Mouse (Mus musculus): Measurements from ENCODE around the gene Rpl4. TPM values are rescaled to one million over a fixed set of nuclear protein-coding genes. Genes with fewer than 3 reads are reported as not detected.
"Not testable (repeated sequence)": the region's sequence is repeated elsewhere in the genome, so short reads cannot be mapped to it uniquely, and the experiment has no call there.

Rpl4 gene
- polyA plus RNA-seq, 1 experiment from 2014 or later: 592 TPM

DNA sequence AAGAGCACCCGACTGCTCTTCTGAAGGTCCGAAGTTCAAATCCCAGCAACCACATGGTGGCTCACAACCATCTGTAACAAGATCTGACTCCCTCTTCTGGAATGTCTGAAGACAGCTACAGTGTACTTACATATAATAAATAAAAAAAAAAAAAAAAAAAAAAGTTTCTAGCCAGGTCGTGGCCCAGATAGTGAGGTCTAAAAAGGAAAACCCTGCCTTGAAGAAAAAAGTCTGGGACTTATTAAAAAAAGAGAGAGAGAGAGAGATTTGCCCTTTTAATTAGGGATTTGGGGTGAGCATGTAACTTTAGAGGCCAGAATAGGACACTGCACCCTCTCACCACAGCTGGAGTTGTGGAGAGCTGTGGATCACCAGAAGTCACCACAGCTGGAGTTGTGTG lies 3.2 kb upstream of the Rpl4 start:
- not testable (repeated sequence) for H3K27me3 ChIP-seq (ENCODE audit: control insufficient read depth, insufficient read depth, low read depth, low read length); H3K9ac ChIP-seq (ENCODE audit: low read depth, low read length); H3K4me2 ChIP-seq (ENCODE audit: low read depth, low read length); H3K4me3 ChIP-seq (ENCODE audit: low read depth, low read length); H3K36me3 ChIP-seq (ENCODE audit: control insufficient read depth, insufficient read depth); H3K9me3 ChIP-seq (replicated peaks; ENCODE audit: control insufficient read depth, low read length); H3K27ac ChIP-seq (ENCODE audit: low read length); ATAC-seq (ENCODE audit: low read depth)
- 80% methylated on average over 3 of the region's 3 CpGs for WGBS (ENCODE audit: insufficient replicate concordance)
- H3K4me1 ChIP-seq (ENCODE audit: control insufficient read depth, low read depth, low read length): peaks cover 17% of the 10 kb centered on the region

DNA sequence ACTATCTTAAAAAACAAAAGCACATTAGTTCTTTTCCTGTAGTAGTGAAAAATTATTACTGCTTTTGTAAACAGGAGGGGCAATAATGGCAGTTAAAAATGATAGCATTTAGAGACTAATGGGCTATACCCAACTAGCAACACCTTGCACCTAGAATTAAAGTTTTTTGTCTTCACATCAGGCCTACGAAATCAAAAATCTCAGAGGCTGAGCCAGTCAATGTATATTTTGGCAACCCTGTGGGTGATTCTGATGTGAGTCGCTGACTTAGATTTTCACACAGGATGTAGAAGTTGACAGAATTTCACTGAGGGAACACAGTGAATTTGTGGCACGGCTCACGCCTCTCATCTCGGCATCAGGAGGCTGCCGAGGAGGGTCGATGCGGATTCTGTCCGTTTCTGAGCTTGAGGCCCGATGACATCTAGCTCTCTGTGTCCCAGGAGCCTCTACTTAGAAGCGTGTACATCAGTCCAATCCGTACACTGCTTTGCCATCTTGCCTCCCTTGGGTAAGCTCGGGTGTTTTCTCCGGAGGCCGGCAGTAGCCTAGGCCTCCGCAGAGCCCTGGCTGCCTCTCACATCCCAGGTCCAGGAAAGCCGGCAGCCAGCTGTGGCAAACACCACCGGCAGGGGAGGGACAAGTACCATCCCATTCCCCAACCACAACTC lies 895 bp upstream of the Rpl4 start:
- Histone ChIP-seq H3K36me3 (ENCODE audit: control insufficient read depth, insufficient read depth) (peaks cover 26% of the 10 kb centered on the region), H3K9ac (ENCODE audit: low read depth, low read length) (peak overlapping the region; percentile 83), H3K27ac (ENCODE audit: low read length) (peak overlapping the region; percentile 86), H3K9me3 (replicated peaks; ENCODE audit: control insufficient read depth, low read length) (no peaks in the 10 kb centered on the region), H3K4me2 (ENCODE audit: low read depth, low read length) (peak overlapping the region; percentile 69), H3K4me3 (ENCODE audit: low read depth, low read length) (peak overlapping the region; percentile 74), H3K27me3 (ENCODE audit: control insufficient read depth, insufficient read depth, low read depth, low read length) (no peaks in the 10 kb centered on the region), H3K4me1 (ENCODE audit: control insufficient read depth, low read depth, low read length) (peaks cover 22% of the 10 kb centered on the region)
- WGBS (ENCODE audit: insufficient replicate concordance): 2% methylated on average over 18 of the region's 18 CpGs
- peak; percentile 23 for ATAC-seq (ENCODE audit: low read depth)

DNA sequence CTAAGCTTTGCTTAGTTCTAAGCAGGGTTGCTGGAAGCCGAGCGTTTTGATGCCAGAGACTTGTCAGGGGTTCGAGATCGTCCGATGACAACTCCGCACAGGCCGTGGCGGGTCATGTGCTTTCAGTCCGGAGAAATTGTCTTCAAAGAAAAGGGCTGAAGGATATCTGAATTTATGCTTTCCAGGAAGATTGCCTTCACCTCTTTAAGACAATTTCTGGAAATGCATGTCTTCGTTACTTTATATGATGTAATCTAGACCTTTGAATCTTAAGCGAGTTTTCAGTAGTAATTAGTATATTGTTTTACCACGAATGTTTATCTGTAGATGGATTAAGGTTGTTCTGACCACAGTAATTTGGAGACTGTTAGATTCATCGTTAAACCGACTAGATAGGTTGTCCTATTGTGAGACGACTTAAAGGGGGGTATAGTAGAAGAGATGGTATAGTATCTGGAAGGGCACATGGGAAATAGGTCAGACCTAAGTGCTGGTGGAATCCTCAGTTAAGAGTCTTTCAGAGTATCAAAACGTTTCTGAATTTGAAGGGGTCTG lies 568 bp downstream of the Rpl4 start:
- Histone ChIP-seq H3K27ac (ENCODE audit: low read length) (peak overlapping the region; percentile 86; the same call in 1 of the 2 replicates), H3K27me3 (ENCODE audit: control insufficient read depth, insufficient read depth, low read depth, low read length) (no peaks in the 10 kb centered on the region), H3K36me3 (ENCODE audit: control insufficient read depth, insufficient read depth) (peaks cover 37% of the 10 kb centered on the region), H3K4me2 (ENCODE audit: low read depth, low read length) (peak overlapping the region; percentile 73), H3K9ac (ENCODE audit: low read depth, low read length) (peak overlapping the region; percentile 67), H3K4me3 (ENCODE audit: low read depth, low read length) (peak overlapping the region; percentile 74), H3K9me3 (replicated peaks; ENCODE audit: control insufficient read depth, low read length) (no peaks in the 10 kb centered on the region), H3K4me1 (ENCODE audit: control insufficient read depth, low read depth, low read length) (peaks cover 23% of the 10 kb centered on the region)
- no peak for ATAC-seq (ENCODE audit: low read depth)
- WGBS (ENCODE audit: insufficient replicate concordance): 0% methylated on average over 16 of the region's 16 CpGs

DNA sequence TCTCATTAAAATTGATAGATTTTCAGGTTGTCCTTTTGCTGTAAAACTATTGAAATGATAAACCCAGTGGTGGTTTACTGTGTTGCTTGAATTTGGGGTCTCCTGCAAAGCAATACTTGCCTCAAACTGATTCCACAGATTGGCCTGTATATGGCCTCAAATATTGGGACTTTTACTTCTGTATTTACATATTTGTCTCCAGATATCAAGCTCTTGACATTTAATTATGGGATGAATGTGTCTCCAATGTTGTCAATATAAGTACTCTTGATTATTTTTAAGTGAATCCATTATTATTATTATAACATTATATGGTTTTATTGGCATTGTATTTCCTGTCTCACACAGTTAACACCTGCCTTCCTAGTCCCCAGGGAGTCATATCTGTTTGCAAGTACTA lies 1.2 kb downstream of the Rpl4 start:
- H3K9ac ChIP-seq (ENCODE audit: low read depth, low read length): peak overlapping the region; percentile 67
- H3K4me2 ChIP-seq (ENCODE audit: low read depth, low read length): peak overlapping the region; percentile 73
- peaks cover 37% of the 10 kb centered on the region for H3K36me3 ChIP-seq (ENCODE audit: control insufficient read depth, insufficient read depth)
- peak overlapping the region; percentile 74 for H3K4me3 ChIP-seq (ENCODE audit: low read depth, low read length)
- no peaks in the 10 kb centered on the region for H3K27me3 ChIP-seq (ENCODE audit: control insufficient read depth, insufficient read depth, low read depth, low read length)
- no peak overlapping the region for H3K27ac ChIP-seq (ENCODE audit: low read length)
- H3K9me3 ChIP-seq (replicated peaks; ENCODE audit: control insufficient read depth, low read length): no peaks in the 10 kb centered on the region
- H3K4me1 ChIP-seq (ENCODE audit: control insufficient read depth, low read depth, low read length): peaks cover 25% of the 10 kb centered on the region
- ATAC-seq (ENCODE audit: low read depth): no peak

DNA sequence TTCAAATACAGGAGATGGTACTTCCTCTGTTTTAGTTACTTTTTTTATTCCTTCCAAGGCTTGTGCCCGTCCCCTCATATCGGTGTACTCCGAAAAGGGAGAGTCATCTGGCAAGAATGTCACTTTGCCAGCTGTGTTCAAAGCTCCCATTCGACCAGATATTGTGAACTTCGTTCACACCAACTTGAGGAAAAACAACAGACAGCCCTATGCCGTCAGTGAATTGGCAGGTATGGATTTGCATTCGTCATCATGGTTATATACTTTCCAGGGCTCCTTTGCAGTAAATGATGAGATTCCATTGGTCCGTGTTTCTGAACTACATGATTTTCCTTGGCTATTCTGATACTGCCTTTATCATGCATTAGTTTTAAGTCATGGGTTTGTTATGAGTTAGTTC lies 1.6 kb downstream of the Rpl4 start:
- Histone ChIP-seq H3K27me3 (ENCODE audit: control insufficient read depth, insufficient read depth, low read depth, low read length) (no peaks in the 10 kb centered on the region), H3K27ac (ENCODE audit: low read length) (no peak overlapping the region)
- WGBS (ENCODE audit: insufficient replicate concordance): 35% methylated on average over 8 of the region's 8 CpGs

DNA sequence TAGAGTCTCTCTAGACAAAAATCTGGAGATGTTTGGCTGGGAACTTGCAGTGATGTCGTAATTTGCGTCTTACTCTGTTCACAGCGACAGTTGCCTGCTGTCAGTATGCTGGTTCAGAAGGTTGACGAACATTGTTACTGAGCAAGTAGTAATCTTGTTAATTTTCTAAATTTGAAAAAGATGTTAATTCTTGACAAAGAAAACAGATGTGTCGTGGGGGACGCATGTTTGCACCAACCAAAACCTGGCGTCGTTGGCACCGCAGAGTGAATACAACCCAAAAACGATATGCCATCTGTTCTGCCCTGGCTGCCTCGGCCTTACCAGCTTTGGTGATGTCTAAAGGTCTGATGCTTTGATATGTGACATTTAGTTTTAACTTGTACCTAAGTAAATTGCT lies 2.2 kb downstream of the Rpl4 start:
- Histone ChIP-seq H3K27me3 (ENCODE audit: control insufficient read depth, insufficient read depth, low read depth, low read length) (no peaks in the 10 kb centered on the region), H3K9ac (ENCODE audit: low read depth, low read length) (no peak overlapping the region), H3K9me3 (replicated peaks; ENCODE audit: control insufficient read depth, low read length) (no peaks in the 10 kb centered on the region), H3K27ac (ENCODE audit: low read length) (no peak overlapping the region), H3K4me2 (ENCODE audit: low read depth, low read length) (peak overlapping the region; percentile 73; the same call in 1 of the 2 replicates), H3K36me3 (ENCODE audit: control insufficient read depth, insufficient read depth) (peaks cover 37% of the 10 kb centered on the region), H3K4me1 (ENCODE audit: control insufficient read depth, low read depth, low read length) (peaks cover 33% of the 10 kb centered on the region), H3K4me3 (ENCODE audit: low read depth, low read length) (no peak overlapping the region; the same call in 1 of the 2 replicates)
- no peak for ATAC-seq (ENCODE audit: low read depth)
- 75% methylated on average over 11 of the region's 11 CpGs for WGBS (ENCODE audit: insufficient replicate concordance)

More for the DNA sequence above, 1.6 kb downstream of the Rpl4 start:
- Histone ChIP-seq H3K4me3 (ENCODE audit: low read depth, low read length) (peak overlapping the region; percentile 74), H3K4me1 (ENCODE audit: control insufficient read depth, low read depth, low read length) (peaks cover 30% of the 10 kb centered on the region), H3K9me3 (replicated peaks; ENCODE audit: control insufficient read depth, low read length) (no peaks in the 10 kb centered on the region), H3K9ac (ENCODE audit: low read depth, low read length) (peak overlapping the region; percentile 4; the same call in 1 of the 2 replicates), H3K4me2 (ENCODE audit: low read depth, low read length) (peak overlapping the region; percentile 73), H3K36me3 (ENCODE audit: control insufficient read depth, insufficient read depth) (peaks cover 37% of the 10 kb centered on the region)
- ATAC-seq (ENCODE audit: low read depth): no peak

DNA sequence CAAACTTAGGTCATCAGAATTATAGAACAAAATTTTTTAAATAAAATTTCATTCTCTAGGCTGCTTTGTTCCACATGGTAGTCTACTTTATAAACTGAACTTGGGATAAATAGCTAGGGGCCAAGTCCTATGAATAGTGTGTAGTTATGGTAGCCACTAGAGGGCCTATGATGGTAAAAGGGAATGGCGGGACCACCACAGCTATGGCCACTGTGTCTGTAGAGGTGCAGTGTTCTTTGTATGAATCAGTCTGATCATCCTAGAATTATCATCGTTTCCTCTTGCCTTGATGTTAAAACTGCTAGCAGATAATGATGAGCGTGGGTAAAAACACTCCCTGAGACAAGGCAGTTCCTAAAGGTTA lies 5.4 kb downstream of the Rpl4 start:
- Histone ChIP-seq H3K9me3 (replicated peaks; ENCODE audit: control insufficient read depth, low read length) (no peaks in the 10 kb centered on the region), H3K36me3 (ENCODE audit: control insufficient read depth, insufficient read depth) (peaks cover 48% of the 10 kb centered on the region), H3K27ac (ENCODE audit: low read length) (peak overlapping the region; percentile 76), H3K4me1 (ENCODE audit: control insufficient read depth, low read depth, low read length) (peaks cover 19% of the 10 kb centered on the region), H3K4me2 (ENCODE audit: low read depth, low read length) (peak overlapping the region; percentile 84), H3K27me3 (ENCODE audit: control insufficient read depth, insufficient read depth, low read depth, low read length) (no peaks in the 10 kb centered on the region), H3K9ac (ENCODE audit: low read depth, low read length) (peak overlapping the region; percentile 84; the same call in 1 of the 2 replicates), H3K4me3 (ENCODE audit: low read depth, low read length) (peak overlapping the region; percentile 85)
- ATAC-seq (ENCODE audit: low read depth): peak; percentile 30; the same call in 1 of the 2 replicates
- WGBS (ENCODE audit: insufficient replicate concordance): 31% methylated on average over 3 of the region's 3 CpGs

DNA sequence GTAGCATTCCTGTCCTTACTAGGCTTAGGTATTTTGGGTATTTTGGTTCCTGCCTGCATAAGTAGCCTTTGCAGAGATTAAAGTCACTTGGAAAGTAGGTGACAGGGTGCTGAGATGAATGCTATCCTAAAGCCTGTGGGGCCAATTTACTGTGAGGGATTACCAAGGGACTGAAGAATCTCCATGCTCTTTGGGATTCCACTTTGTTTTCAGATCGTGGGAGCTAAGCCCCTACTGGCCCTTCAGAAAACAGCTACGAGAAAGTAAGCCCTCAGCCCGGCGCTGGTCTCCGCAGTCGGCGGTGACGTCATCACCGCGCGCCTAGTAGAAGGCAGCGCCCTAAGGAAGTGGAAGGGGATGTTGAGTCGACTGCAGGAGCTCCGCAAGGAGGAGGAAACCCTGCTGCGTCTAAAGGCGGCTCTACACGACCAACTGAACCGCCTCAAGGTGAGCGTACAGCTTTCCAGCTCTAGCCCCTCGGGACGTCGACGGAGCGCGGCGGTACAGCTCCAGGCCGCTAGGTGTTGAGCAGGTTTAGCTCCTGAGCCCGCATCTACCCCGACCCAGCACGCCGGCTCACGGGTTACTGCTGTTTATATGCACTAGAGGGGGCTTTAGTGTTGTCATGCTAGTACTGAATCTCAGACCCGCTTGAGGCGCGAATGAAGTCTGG lies 5.9 kb downstream of the Rpl4 start, which contains the start of gene Snapc5:
Gene Snapc5 (plus strand): TSS at position 301 of the 673 bp plus-strand sequence.
- H3K9ac ChIP-seq (ENCODE audit: low read depth, low read length): peak within 1 kb of the TSS; percentile 84
- no peaks in the 10 kb centered on the region for H3K9me3 ChIP-seq (replicated peaks; ENCODE audit: control insufficient read depth, low read length)
- peak within 1 kb of the TSS; percentile 76 for H3K27ac ChIP-seq (ENCODE audit: low read length)
- peak within 1 kb of the TSS; percentile 84 for H3K4me2 ChIP-seq (ENCODE audit: low read depth, low read length)
- peak within 1 kb of the TSS; percentile 85 for H3K4me3 ChIP-seq (ENCODE audit: low read depth, low read length)
- WGBS (ENCODE audit: insufficient replicate concordance): under 1% methylated on average over 35 of the region's 35 CpGs
- H3K27me3 ChIP-seq (ENCODE audit: control insufficient read depth, insufficient read depth, low read depth, low read length): no peaks in the 10 kb centered on the region
- peaks cover 48% of the 10 kb centered on the region for H3K36me3 ChIP-seq (ENCODE audit: control insufficient read depth, insufficient read depth)
- peaks cover 19% of the 10 kb centered on the region for H3K4me1 ChIP-seq (ENCODE audit: control insufficient read depth, low read depth, low read length)
- peak; percentile 93 for ATAC-seq (ENCODE audit: low read depth)

DNA sequence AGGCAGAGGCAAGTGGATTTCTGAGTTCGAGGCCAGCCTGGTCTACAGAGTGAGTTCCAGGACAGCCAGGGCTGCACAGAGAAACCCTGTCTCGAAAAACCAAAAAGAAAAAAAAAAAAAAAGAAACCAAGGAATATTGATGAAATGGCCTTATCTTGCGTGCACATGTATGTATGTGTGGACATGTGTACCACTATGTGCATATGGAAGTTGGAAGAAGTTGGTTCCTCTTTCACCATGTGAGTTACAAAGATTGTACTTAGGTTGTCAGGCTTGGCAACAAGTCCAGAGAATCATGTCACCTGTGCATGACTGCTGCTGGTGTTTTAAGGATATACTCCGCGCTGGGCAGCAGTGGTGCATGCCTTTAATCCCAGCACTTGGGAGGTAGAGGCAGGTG lies 10.1 kb downstream of the Rpl4 start:
- WGBS (ENCODE audit: insufficient replicate concordance): 79% methylated on average over 5 of the region's 5 CpGs
- not testable (repeated sequence) for H3K27ac ChIP-seq (ENCODE audit: low read length); H3K9ac ChIP-seq (ENCODE audit: low read depth, low read length); H3K4me2 ChIP-seq (ENCODE audit: low read depth, low read length); H3K9me3 ChIP-seq (replicated peaks; ENCODE audit: control insufficient read depth, low read length); H3K27me3 ChIP-seq (ENCODE audit: control insufficient read depth, insufficient read depth, low read depth, low read length); ATAC-seq (ENCODE audit: low read depth); H3K4me3 ChIP-seq (ENCODE audit: low read depth, low read length)
- peaks cover 19% of the 10 kb centered on the region for H3K36me3 ChIP-seq (ENCODE audit: control insufficient read depth, insufficient read depth)
- H3K4me1 ChIP-seq (ENCODE audit: control insufficient read depth, low read depth, low read length): peaks cover 11% of the 10 kb centered on the region

All from liver, embryonic 16.5 days (tissue).